Mouse (Mus musculus) retina, postnatal 7 days (tissue): ENCODE measurements at regions not wholly inside any gene's neighbourhood (a gene's known extent, or its start where the extent isn't known, plus 50 kb on each side); places are given as distances from the start of the nearest gene placed in this dataset.
A peak's percentile ranks its signal among the peaks of the same experiment; 100 is the strongest.

Experiments
- DNase-seq: peaks from one replicate; pipeline ENCODE4 v3.0.0-alpha.2; 2012; ENCODE audit warnings: low read depth, low spot score

GRCm38 (mm10) chr4:73542331-73542730 is 65.3 kb upstream of the Gm11238 start:
- DNase-seq: no peak

- DNase-seq: no peak
Measured at GRCm38 (mm10) chr4:73531604-73532003, 76.1 kb upstream of the Gm11238 start.

GRCm38 (mm10) chr4:73524579-73525208 is 83.0 kb upstream of the Gm11238 start:
- DNase-seq: no peak

GRCm38 (mm10) chr4:73518742-73519384 is 88.8 kb upstream of the Gm11238 start:
- DNase-seq: no peak

- no peak for DNase-seq
Measured at GRCm38 (mm10) chr4:73517559-73517958, 90.1 kb upstream of the Gm11238 start.

- peak; percentile 19 for DNase-seq
Measured at GRCm38 (mm10) chr4:73516717-73517116, 91.0 kb upstream of the Gm11238 start.

- no peak for DNase-seq
Measured at GRCm38 (mm10) chr4:73506860-73507259, 100.8 kb upstream of the Gm11238 start.

GRCm38 (mm10) chr4:73489199-73489598 is 84.3 kb upstream of the Gm11487 start:
- no peak for DNase-seq

- no peak for DNase-seq
Measured at GRCm38 (mm10) chr4:73488297-73489049, 83.6 kb upstream of the Gm11487 start.

- no peak for DNase-seq
Measured at GRCm38 (mm10) chr4:73467982-73468565, 63.2 kb upstream of the Gm11487 start.
